Mouse (Mus musculus) neural tube, embryonic 15.5 days (tissue): ENCODE measurements around the gene Acta1. TPM values are rescaled to one million over a fixed set of nuclear protein-coding genes. Genes with fewer than 3 reads are reported as not detected.

Experiments used
- polyA plus RNA-seq: library from polyadenylated mRNA; unstranded; fragments of >200 nt; fragmentation: Nextera tagmentation; extraction: Ambion mirVana; gene quantifications from 2 replicates; pipeline ENCODE4 v1.2.1, GENCODE M21; 2015

Gene Acta1
- polyA plus RNA-seq, 1 experiment from 2014 or later, result 174 TPM

Other genes with a start within 250 kb of the Acta1 start
- 12.4 and 12.7 TPM in 2 replicates for gene Rhou, start 240.8 kb downstream of the Acta1 start, polyA plus RNA-seq
- 78.2 and 87.0 TPM in 2 replicates for gene Rab4a, start 88.8 kb downstream of the Acta1 start, polyA plus RNA-seq
- 4.2 and 4.8 TPM in 2 replicates for gene Ccsap, start 34.5 kb downstream of the Acta1 start, polyA plus RNA-seq
- gene Nup133, start 54.5 kb upstream of the Acta1 start, polyA plus RNA-seq, result 16.8 and 24.1 TPM in 2 replicates
- 14.0 and 16.4 TPM in 2 replicates for gene Abcb10, start 88.4 kb upstream of the Acta1 start, polyA plus RNA-seq
- 21.5 and 27.4 TPM in 2 replicates for gene Taf5l, start 126.6 kb upstream of the Acta1 start, polyA plus RNA-seq
- 3.1 and 4.6 TPM in 2 replicates for gene Urb2, start 126.8 kb upstream of the Acta1 start, polyA plus RNA-seq